Mouse (Mus musculus) skeletal muscle tissue, adult 2 months (tissue): ENCODE results near the gene 2310022B05Rik.

Source experiments
- DNase-seq: peaks from one replicate; pipeline ENCODE4 v3.0.0-alpha.2; 2012; ENCODE audit warnings: low read depth, low spot score

2310022B05Rik gene

GRCm38 (mm10) chr8:124661781-124662180, 1.4 kb downstream of the 2310022B05Rik start:
- DNase-seq: no peak

DNA sequence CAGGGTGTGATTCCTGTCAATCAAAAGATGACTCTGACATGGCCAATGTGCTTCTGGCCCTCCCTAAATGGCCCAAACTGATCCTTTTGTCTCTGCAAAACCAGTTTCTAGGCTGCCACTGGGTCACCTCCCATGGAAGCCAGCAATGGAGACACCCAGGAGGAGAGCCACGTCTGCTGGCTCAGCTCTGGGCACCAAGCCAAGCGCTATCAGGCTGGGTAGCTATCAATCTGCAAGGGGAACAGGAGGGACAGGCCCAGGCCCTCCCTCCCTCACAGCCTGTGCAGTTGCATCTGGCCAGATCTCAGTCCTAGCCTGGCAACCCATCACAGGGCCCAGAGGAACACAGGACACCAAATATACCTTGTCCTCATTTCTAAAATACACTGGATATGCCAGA, 4.8 kb downstream of the 2310022B05Rik start:
- peak; percentile 45 for DNase-seq

- no peak for DNase-seq
Measured at GRCm38 (mm10) chr8:124657961-124658360, 5.2 kb downstream of the 2310022B05Rik start.

- DNase-seq: no peak
Measured at GRCm38 (mm10) chr8:124653568-124654475, 9.3 kb downstream of the 2310022B05Rik start.

GRCm38 (mm10) chr8:124652546-124652945, 10.6 kb downstream of the 2310022B05Rik start:
- DNase-seq: no peak

- no peak for DNase-seq
Measured at GRCm38 (mm10) chr8:124651776-124652175, 11.4 kb downstream of the 2310022B05Rik start.

- no peak for DNase-seq
Measured at GRCm38 (mm10) chr8:124648311-124648710, 14.9 kb downstream of the 2310022B05Rik start.

GRCm38 (mm10) chr8:124643540-124644339, 19.4 kb downstream of the 2310022B05Rik start:
- DNase-seq: peak; percentile 40

DNA sequence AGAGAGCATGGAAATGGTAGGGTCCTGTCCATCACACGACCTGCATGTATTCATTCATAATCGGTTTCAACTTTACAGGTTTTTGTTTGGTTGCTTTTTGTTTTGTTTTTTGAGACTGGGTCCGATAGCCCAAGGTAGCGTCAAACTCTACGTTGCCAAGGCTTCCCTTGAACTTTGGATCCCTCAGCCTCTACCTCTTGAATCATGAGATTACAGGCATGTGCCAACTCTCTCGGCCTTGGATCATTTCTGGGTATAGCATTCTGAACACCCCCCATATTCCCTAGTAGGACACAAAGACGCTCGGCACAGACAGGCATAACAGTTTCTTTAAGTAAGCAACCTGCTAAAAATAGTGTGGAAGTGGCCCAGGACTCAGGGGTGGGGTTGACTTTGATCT, 21.6 kb downstream of the 2310022B05Rik start:
- DNase-seq: no peak

GRCm38 (mm10) chr8:124635247-124635502, 28.0 kb downstream of the 2310022B05Rik start:
- DNase-seq: no peak

- DNase-seq: no peak
Measured at GRCm38 (mm10) chr8:124634411-124635246, 28.5 kb downstream of the 2310022B05Rik start.

- peak; percentile 46 for DNase-seq
Measured at GRCm38 (mm10) chr8:124633001-124633703, 30.0 kb downstream of the 2310022B05Rik start.

DNA sequence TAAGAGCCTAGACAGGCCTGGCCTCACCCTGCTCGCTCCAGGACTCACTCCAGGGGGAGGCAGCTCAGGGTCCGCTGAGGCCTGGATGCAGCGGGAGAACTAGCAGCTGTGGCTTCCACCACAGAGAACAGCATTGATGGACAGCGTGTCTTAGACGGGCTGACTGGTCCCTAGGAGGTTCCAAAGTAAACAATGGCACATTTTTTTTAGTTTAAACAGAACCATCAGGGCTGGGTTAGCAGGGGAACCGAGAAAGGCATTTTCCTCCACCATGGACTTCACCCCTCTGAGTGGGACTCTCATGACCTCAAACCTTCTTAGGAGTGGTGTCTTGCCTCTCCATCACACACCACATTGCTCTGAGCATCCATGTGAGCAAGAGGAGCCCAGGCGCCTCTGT, 31.2 kb downstream of the 2310022B05Rik start:
- no peak for DNase-seq

GRCm38 (mm10) chr8:124630891-124631290, 32.3 kb downstream of the 2310022B05Rik start:
- DNase-seq: no peak

- no peak for DNase-seq
Measured at GRCm38 (mm10) chr8:124630489-124630888, 32.7 kb downstream of the 2310022B05Rik start.

GRCm38 (mm10) chr8:124626251-124626650, 36.9 kb downstream of the 2310022B05Rik start:
- no peak for DNase-seq

DNA sequence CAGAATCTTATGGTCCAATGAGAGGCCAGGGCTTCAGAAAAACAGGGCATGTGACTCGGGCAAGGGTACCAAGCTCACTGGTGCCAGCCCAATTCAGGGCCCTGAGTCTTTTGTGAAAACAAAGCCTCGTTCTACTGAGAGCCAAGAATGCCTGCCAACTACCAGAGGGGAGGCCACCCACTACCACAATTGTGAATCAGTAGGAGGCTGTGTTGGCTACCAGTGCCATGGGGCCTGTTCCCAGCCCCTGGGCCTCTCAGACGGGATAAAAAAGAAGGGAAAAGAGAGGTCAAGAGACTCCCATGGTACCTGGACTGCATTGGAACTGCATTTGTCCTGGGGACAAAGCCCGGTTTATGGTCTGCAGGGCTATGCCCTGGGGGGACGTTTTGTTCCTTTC, 41.9 kb downstream of the 2310022B05Rik start:
- DNase-seq: no peak

- no peak for DNase-seq
Measured at GRCm38 (mm10) chr8:124618252-124618651, 44.9 kb downstream of the 2310022B05Rik start.

GRCm38 (mm10) chr8:124617266-124617869, 45.8 kb downstream of the 2310022B05Rik start:
- peak; percentile 32 for DNase-seq

DNA sequence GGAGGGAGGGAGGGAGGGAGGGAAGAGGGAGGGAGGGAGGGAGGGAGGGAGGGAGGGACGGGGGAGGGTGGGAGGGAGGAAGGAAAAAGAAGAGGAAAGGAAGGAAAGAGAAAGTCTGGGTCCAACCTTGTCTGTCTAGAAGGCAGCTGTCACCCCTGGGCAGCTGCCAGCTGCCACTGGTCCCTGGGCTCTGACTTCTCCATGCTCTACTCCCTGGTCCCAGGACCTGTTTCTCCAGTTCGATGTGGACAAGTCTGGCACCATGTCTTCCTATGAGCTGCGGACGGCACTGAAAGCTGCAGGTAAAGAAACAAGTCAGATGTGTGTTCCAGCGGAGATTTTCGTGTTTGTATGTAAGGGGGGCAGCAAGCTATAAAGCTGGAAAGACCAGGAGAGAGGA, 48.8 kb downstream of the 2310022B05Rik start:
- no peak for DNase-seq

GRCm38 (mm10) chr8:124608972-124609353, 54.2 kb downstream of the 2310022B05Rik start:
- DNase-seq: no peak
